8 mouse cellular contexts compared by ENCODE assay signal in the genomic region with DNA sequence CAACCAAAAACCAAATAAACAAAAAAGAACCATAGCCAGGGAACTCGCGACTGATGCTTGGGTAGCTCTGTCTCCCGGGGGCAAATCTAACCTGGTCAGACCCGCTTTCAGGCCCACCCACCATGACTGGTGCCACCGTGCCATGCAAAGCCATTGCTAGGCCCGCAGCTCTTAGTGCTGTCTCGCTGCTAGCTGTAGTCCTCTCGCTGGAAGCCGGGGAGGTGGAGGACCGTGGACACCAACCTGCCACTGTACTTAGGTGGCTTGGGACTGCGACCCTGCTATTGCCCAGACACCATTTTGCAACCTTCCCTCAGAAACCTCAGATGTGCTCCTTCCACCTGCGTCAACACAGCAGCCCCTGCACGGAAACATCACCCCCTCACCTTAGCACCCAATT. TPM values are rescaled to one million over a fixed set of nuclear protein-coding genes. Genes with fewer than 3 reads are reported as not detected.
DNase-seq lines count a peak whose midpoint lies in the region; ATAC-seq and TF ChIP-seq lines count a peak whose summit lies in the region.

No protein-coding gene starts in this region.

- peaks cover 99% of the 10 kb centered on the region for H3K27me3 ChIP-seq in heart, embryonic 15.5 days
- H3K27me3 ChIP-seq in hindbrain, embryonic 12.5 days, result peaks cover 98% of the 10 kb centered on the region
- H3K27me3 ChIP-seq in liver, embryonic 12.5 days (replicated peaks), result peaks cover 100% of the 10 kb centered on the region
- peaks cover 15% of the 10 kb centered on the region; the same call in 1 of the 2 replicates for H3K27me3 ChIP-seq in cerebellum, adult 2 months (ENCODE audit: control insufficient read depth, insufficient read depth, low read length)

- peak overlapping the region; percentile 42 for H3K4me3 ChIP-seq in heart, embryonic 15.5 days
- peak overlapping the region; percentile 7; the same call in 1 of the 2 replicates for H3K4me3 ChIP-seq in hindbrain, embryonic 12.5 days
- H3K4me3 ChIP-seq in liver, embryonic 12.5 days, result peak overlapping the region; percentile 23; the same call in 1 of the 2 replicates
- H3K4me3 ChIP-seq in cerebellum, adult 2 months (replicated peaks; ENCODE audit: insufficient read depth, low read depth, low read length), result no peak overlapping the region

- H3K4me1 ChIP-seq in heart, embryonic 15.5 days (replicated peaks), result peaks cover 35% of the 10 kb centered on the region
- H3K4me1 ChIP-seq in hindbrain, embryonic 12.5 days, result peaks cover 15% of the 10 kb centered on the region
- H3K4me1 ChIP-seq in liver, embryonic 12.5 days, result peaks cover 13% of the 10 kb centered on the region
- no peaks in the 10 kb centered on the region for H3K4me1 ChIP-seq in cerebellum, adult 2 months (ENCODE audit: control insufficient read depth, insufficient read depth, low read length)

- TF ChIP-seq CTCF in cerebellum, adult 2 months (IDR thresholded peaks at IDR 0.05; ENCODE audit: borderline replicate concordance, insufficient read depth, low read depth, low read length), result no peak

- H3K27ac ChIP-seq in heart, embryonic 15.5 days, result no peak overlapping the region
- no peak overlapping the region for H3K27ac ChIP-seq in hindbrain, embryonic 12.5 days
- no peak overlapping the region for H3K27ac ChIP-seq in liver, embryonic 12.5 days
- no peak overlapping the region for H3K27ac ChIP-seq in cerebellum, adult 2 months (ENCODE audit: insufficient read depth, low read length)

- 6% methylated on average over 13 of the region's 13 CpGs for WGBS in heart, embryonic 15.5 days
- WGBS in hindbrain, embryonic 12.5 days, result 4% methylated on average over 13 of the region's 13 CpGs
- WGBS in liver, embryonic 12.5 days (ENCODE audit: insufficient replicate concordance), result 3% methylated on average over 13 of the region's 13 CpGs
- 6% methylated on average over 13 of the region's 13 CpGs for WGBS in cerebellum, adult 2 months

- no peak overlapping the region for H3K9ac ChIP-seq in heart, embryonic 15.5 days
- H3K9ac ChIP-seq in hindbrain, embryonic 12.5 days, result no peak overlapping the region
- H3K9ac ChIP-seq in liver, embryonic 12.5 days, result no peak overlapping the region

- ATAC-seq in heart, embryonic 15.5 days (replicated peaks; ENCODE audit: insufficient number of reproducible peaks, insufficient read depth, low FRiP score, low read depth), result no peak
- peak; percentile 31 for ATAC-seq in CD4-positive, CD25-positive, alpha-beta regulatory T cell, adult 4 months
- ATAC-seq in hindbrain, embryonic 12.5 days (ENCODE audit: low FRiP score), result no peak
- ATAC-seq in liver, embryonic 12.5 days, result no peak

- H3K4me2 ChIP-seq in heart, embryonic 15.5 days, result peak overlapping the region; percentile 57
- H3K4me2 ChIP-seq in hindbrain, embryonic 12.5 days (replicated peaks), result peak overlapping the region; percentile 8
- H3K4me2 ChIP-seq in liver, embryonic 12.5 days, result peak overlapping the region; percentile 52

- H3K36me3 ChIP-seq in heart, embryonic 15.5 days, result no peaks in the 10 kb centered on the region
- H3K36me3 ChIP-seq in hindbrain, embryonic 12.5 days, result no peaks in the 10 kb centered on the region
- no peaks in the 10 kb centered on the region for H3K36me3 ChIP-seq in liver, embryonic 12.5 days

- no peaks in the 10 kb centered on the region for H3K9me3 ChIP-seq in heart, embryonic 15.5 days (replicated peaks)
- no peaks in the 10 kb centered on the region for H3K9me3 ChIP-seq in hindbrain, embryonic 12.5 days (replicated peaks)
- H3K9me3 ChIP-seq in liver, embryonic 12.5 days (replicated peaks), result no peaks in the 10 kb centered on the region

- intact Hi-C loops in heart, postnatal 10 days (cut with DNase I), result no loop called here

- TF ChIP-seq POLR2A in cerebellum, adult 2 months (IDR thresholded peaks at IDR 0.05; ENCODE audit: borderline replicate concordance, insufficient read depth, low read length), result no peak

- DNase-seq in heart, postnatal 10 days, result no peak
- DNase-seq in frontal cortex, postnatal 25 days (ENCODE audit: low spot score in 2 of 2), result no peak
- DNase-seq in layer of hippocampus, adult 9-11 months, result no peak
- DNase-seq in cerebellum, adult 2 months, result no peak

RNA-seq across cellular contexts. Expression of a gene that starts 1.2 kb away (rescaled TPM):
- polyA plus RNA-seq in heart, embryonic 15.5 days (2015; fragmentation: Nextera tagmentation; extraction: Ambion mirVana), result 0.89 and 2.4 TPM in 2 replicates
- total RNA-seq in heart, postnatal 10 days (2021), result 1 to 10 TPM; 1.5 TPM
- polyA plus RNA-seq in CD4-positive, CD25-positive, alpha-beta regulatory T cell, adult 4 months (2017; shearing (Covaris generic)), result under 1 TPM in 1 of 2 experiments, not detected in 1; 0.15 TPM
- 13.7 and 19.5 TPM in 2 replicates for polyA plus RNA-seq in hindbrain, embryonic 12.5 days (2016; fragmentation: Nextera tagmentation; extraction: Ambion mirVana)
- 0.97 and 1.2 TPM in 2 replicates for polyA plus RNA-seq in liver, embryonic 12.5 days (2016; fragmentation: Nextera tagmentation; extraction: Ambion mirVana)
- polyA plus RNA-seq in cerebellum, adult 2 months (2012; rRNA removed), result 2.1 and 2.2 TPM in 2 replicates

RNA-seq across cellular contexts. Expression of a gene that starts 1.2 kb away (rescaled TPM):
- polyA plus RNA-seq in heart, embryonic 15.5 days (2015; fragmentation: Nextera tagmentation; extraction: Ambion mirVana), result not detected in 2 replicates
- total RNA-seq in heart, postnatal 10 days (2021), result not detected
- polyA plus RNA-seq in CD4-positive, CD25-positive, alpha-beta regulatory T cell, adult 4 months (2017; shearing (Covaris generic)), result not detected
- polyA plus RNA-seq in hindbrain, embryonic 12.5 days (2016; fragmentation: Nextera tagmentation; extraction: Ambion mirVana), result not detected in 2 replicates
- not detected in 2 replicates for polyA plus RNA-seq in liver, embryonic 12.5 days (2016; fragmentation: Nextera tagmentation; extraction: Ambion mirVana)
- not detected in 2 replicates for polyA plus RNA-seq in cerebellum, adult 2 months (2012; rRNA removed)

RNA-seq across cellular contexts. Expression of a gene that starts 3.4 kb away (rescaled TPM):
- 0.27 TPM in 1 of 2 replicates, not detected in the other for polyA plus RNA-seq in heart, embryonic 15.5 days (2015; fragmentation: Nextera tagmentation; extraction: Ambion mirVana)
- not detected for total RNA-seq in heart, postnatal 10 days (2021)
- not detected for polyA plus RNA-seq in CD4-positive, CD25-positive, alpha-beta regulatory T cell, adult 4 months (2017; shearing (Covaris generic))
- polyA plus RNA-seq in hindbrain, embryonic 12.5 days (2016; fragmentation: Nextera tagmentation; extraction: Ambion mirVana), result 18.7 and 20.5 TPM in 2 replicates
- 0.14 and 0.20 TPM in 2 replicates for polyA plus RNA-seq in liver, embryonic 12.5 days (2016; fragmentation: Nextera tagmentation; extraction: Ambion mirVana)
- 0.13 and 0.46 TPM in 2 replicates for polyA plus RNA-seq in cerebellum, adult 2 months (2012; rRNA removed)

RNA-seq across cellular contexts. Expression of a gene that starts 7.6 kb away (rescaled TPM):
- polyA plus RNA-seq in heart, embryonic 15.5 days (2015; fragmentation: Nextera tagmentation; extraction: Ambion mirVana), result 2.3 and 6.3 TPM in 2 replicates
- total RNA-seq in heart, postnatal 10 days (2021), result 1 to 10 TPM; 1.2 to 1.6 TPM
- not detected for polyA plus RNA-seq in CD4-positive, CD25-positive, alpha-beta regulatory T cell, adult 4 months (2017; shearing (Covaris generic))
- polyA plus RNA-seq in hindbrain, embryonic 12.5 days (2016; fragmentation: Nextera tagmentation; extraction: Ambion mirVana), result 53.4 and 82.9 TPM in 2 replicates
- 2.1 and 3.1 TPM in 2 replicates for polyA plus RNA-seq in liver, embryonic 12.5 days (2016; fragmentation: Nextera tagmentation; extraction: Ambion mirVana)
- polyA plus RNA-seq in cerebellum, adult 2 months (2012; rRNA removed), result 4.6 and 6.0 TPM in 2 replicates

RNA-seq across cellular contexts. Expression of a gene that starts 9.7 kb away (rescaled TPM):
- polyA plus RNA-seq in heart, embryonic 15.5 days (2015; fragmentation: Nextera tagmentation; extraction: Ambion mirVana), result 0.54 and 1.4 TPM in 2 replicates
- under 1 TPM; 0.40 to 0.41 TPM for total RNA-seq in heart, postnatal 10 days (2021)
- polyA plus RNA-seq in CD4-positive, CD25-positive, alpha-beta regulatory T cell, adult 4 months (2017; shearing (Covaris generic)), result not detected
- polyA plus RNA-seq in hindbrain, embryonic 12.5 days (2016; fragmentation: Nextera tagmentation; extraction: Ambion mirVana), result 0.79 and 1.0 TPM in 2 replicates
- polyA plus RNA-seq in liver, embryonic 12.5 days (2016; fragmentation: Nextera tagmentation; extraction: Ambion mirVana), result 0.74 and 0.81 TPM in 2 replicates
- 0.07 and 0.16 TPM in 2 replicates for polyA plus RNA-seq in cerebellum, adult 2 months (2012; rRNA removed)

Comparison
In these comparisons a context has a peak if more than half of its experiments do, and no peak if none do; other contexts are left out.
1. RNA of a gene that starts 3.4 kb away (polyA plus RNA-seq): 18.7 to 20.5 TPM in hindbrain, embryonic 12.5 days; 0.13 to 0.46 TPM in cerebellum, adult 2 months, not detected in CD4-positive, CD25-positive, alpha-beta regulatory T cell, adult 4 months, 0.14 to 0.20 TPM in liver, embryonic 12.5 days and 0.27 TPM in heart, embryonic 15.5 days; every median in the first group is over 10 times any median in the second.
2. Peak in every context shown above with its lines, with median percentiles within 50 percentile points of each other: H3K4me2 ChIP-seq.